Mouse (Mus musculus): ENCODE data around the gene Fmnl3. TPM values are rescaled to one million over a fixed set of nuclear protein-coding genes. Genes with fewer than 3 reads are reported as not detected.

The Fmnl3 gene
- polyA plus RNA-seq, 1 experiment from 2014 or later, result 29.0 TPM

- H3K9ac ChIP-seq, result no peak overlapping the region
- WGBS, result 97% methylated on average over 6 of the region's 6 CpGs
Measured at GRCm38 (mm10) chr15:99325598-99325997, 44.7 kb downstream of the Fmnl3 start.

GRCm38 (mm10) chr15:99324151-99324550 lies 46.1 kb downstream of the Fmnl3 start:
- Histone ChIP-seq H3K4me2 (no peak overlapping the region), H3K9me3 (no peaks in the 10 kb centered on the region), H3K27ac (0 out of 2 replicates have a peak overlapping the region, but pooled peaks have one; percentile 11), H3K9ac (no peak overlapping the region), H3K4me1 (peaks cover 4% of the 10 kb centered on the region), H3K36me3 (peaks cover 96% of the 10 kb centered on the region), H3K27me3 (no peaks in the 10 kb centered on the region), H3K4me3 (no peak overlapping the region)
- ATAC-seq (ENCODE audit: insufficient number of reproducible peaks, insufficient read depth, low FRiP score, low TSS enrichment, low read depth), result no peak
- 86% methylated on average over 9 of the region's 9 CpGs for WGBS

More at GRCm38 (mm10) chr15:99325598-99325997, 44.7 kb downstream of the Fmnl3 start:
- peaks cover 94% of the 10 kb centered on the region for H3K36me3 ChIP-seq
- ATAC-seq (ENCODE audit: insufficient number of reproducible peaks, insufficient read depth, low FRiP score, low TSS enrichment, low read depth), result no peak
- no peak overlapping the region for H3K4me3 ChIP-seq
- H3K27ac ChIP-seq, result no peak overlapping the region
- H3K9me3 ChIP-seq, result no peaks in the 10 kb centered on the region
- no peak overlapping the region for H3K4me2 ChIP-seq
- no peaks in the 10 kb centered on the region for H3K27me3 ChIP-seq
- peaks cover 10% of the 10 kb centered on the region for H3K4me1 ChIP-seq

- Histone ChIP-seq H3K4me3 (no peak overlapping the region), H3K9ac (no peak overlapping the region), H3K27ac (no peak overlapping the region), H3K4me1 (peaks cover 3% of the 10 kb centered on the region; the same call in 1 of the 2 replicates), H3K9me3 (no peaks in the 10 kb centered on the region), H3K27me3 (no peaks in the 10 kb centered on the region), H3K36me3 (peaks cover 98% of the 10 kb centered on the region), H3K4me2 (no peak overlapping the region)
- no peak for ATAC-seq (ENCODE audit: insufficient number of reproducible peaks, insufficient read depth, low FRiP score, low TSS enrichment, low read depth)
- 79% methylated on average over 9 of the region's 9 CpGs for WGBS
Measured at GRCm38 (mm10) chr15:99320978-99321377, 49.3 kb downstream of the Fmnl3 start.

- no peak overlapping the region for H3K4me3 ChIP-seq
- H3K27ac ChIP-seq, result peak overlapping the region; percentile 18
- H3K36me3 ChIP-seq, result peaks cover 98% of the 10 kb centered on the region
- no peaks in the 10 kb centered on the region for H3K27me3 ChIP-seq
- H3K4me1 ChIP-seq, result peaks cover 3% of the 10 kb centered on the region; the same call in 1 of the 2 replicates
- 81% methylated on average over 10 of the region's 10 CpGs for WGBS
- no peak for ATAC-seq (ENCODE audit: insufficient number of reproducible peaks, insufficient read depth, low FRiP score, low TSS enrichment, low read depth)
- H3K4me2 ChIP-seq, result no peak overlapping the region
- H3K9ac ChIP-seq, result no peak overlapping the region
- no peaks in the 10 kb centered on the region for H3K9me3 ChIP-seq
Measured at GRCm38 (mm10) chr15:99320168-99320674, 50.1 kb downstream of the Fmnl3 start.

- Histone ChIP-seq H3K36me3 (peaks cover 98% of the 10 kb centered on the region), H3K27me3 (no peaks in the 10 kb centered on the region), H3K4me1 (peaks cover 3% of the 10 kb centered on the region; the same call in 1 of the 2 replicates), H3K27ac (peak overlapping the region; percentile 18), H3K4me3 (no peak overlapping the region), H3K4me2 (no peak overlapping the region), H3K9ac (no peak overlapping the region), H3K9me3 (no peaks in the 10 kb centered on the region)
- ATAC-seq (ENCODE audit: insufficient number of reproducible peaks, insufficient read depth, low FRiP score, low TSS enrichment, low read depth), result no peak
- WGBS, result 75% methylated on average over 3 of the region's 3 CpGs
Measured at GRCm38 (mm10) chr15:99319411-99319871, 50.8 kb downstream of the Fmnl3 start.

GRCm38 (mm10) chr15:99318861-99319410 lies 51.3 kb downstream of the Fmnl3 start:
- 81% methylated on average over 14 of the region's 14 CpGs for WGBS
- Histone ChIP-seq H3K4me1 (peaks cover 3% of the 10 kb centered on the region; the same call in 1 of the 2 replicates), H3K9ac (no peak overlapping the region), H3K27me3 (no peaks in the 10 kb centered on the region), H3K9me3 (no peaks in the 10 kb centered on the region), H3K4me2 (no peak overlapping the region), H3K36me3 (peaks cover 98% of the 10 kb centered on the region), H3K27ac (peak overlapping the region; percentile 18), H3K4me3 (no peak overlapping the region)
- no peak for ATAC-seq (ENCODE audit: insufficient number of reproducible peaks, insufficient read depth, low FRiP score, low TSS enrichment, low read depth)

GRCm38 (mm10) chr15:99318071-99318470 lies 52.2 kb downstream of the Fmnl3 start:
- H3K27ac ChIP-seq, result peak overlapping the region; percentile 84; the same call in 1 of the 2 replicates
- no peak overlapping the region for H3K4me3 ChIP-seq
- peaks cover 96% of the 10 kb centered on the region for H3K36me3 ChIP-seq
- peaks cover 3% of the 10 kb centered on the region; the same call in 1 of the 2 replicates for H3K4me1 ChIP-seq
- WGBS, result 88% methylated on average over 6 of the region's 6 CpGs
- no peaks in the 10 kb centered on the region for H3K9me3 ChIP-seq
- H3K9ac ChIP-seq, result no peak overlapping the region
- no peak overlapping the region for H3K4me2 ChIP-seq
- no peaks in the 10 kb centered on the region for H3K27me3 ChIP-seq
- ATAC-seq (ENCODE audit: insufficient number of reproducible peaks, insufficient read depth, low FRiP score, low TSS enrichment, low read depth), result no peak

- no peaks in the 10 kb centered on the region for H3K9me3 ChIP-seq
- WGBS, result 75% methylated on average over 2 of the region's 2 CpGs
- H3K36me3 ChIP-seq, result peaks cover 96% of the 10 kb centered on the region
Measured at GRCm38 (mm10) chr15:99317267-99317651, 53.0 kb downstream of the Fmnl3 start.

GRCm38 (mm10) chr15:99316314-99317266 lies 53.7 kb downstream of the Fmnl3 start:
- no peaks in the 10 kb centered on the region for H3K9me3 ChIP-seq
- peaks cover 3% of the 10 kb centered on the region; the same call in 1 of the 2 replicates for H3K4me1 ChIP-seq
- no peak for ATAC-seq (ENCODE audit: insufficient number of reproducible peaks, insufficient read depth, low FRiP score, low TSS enrichment, low read depth)
- H3K4me3 ChIP-seq, result no peak overlapping the region
- WGBS, result 72% methylated on average over 16 of the region's 16 CpGs
- H3K4me2 ChIP-seq, result no peak overlapping the region
- peaks cover 96% of the 10 kb centered on the region for H3K36me3 ChIP-seq
- H3K27ac ChIP-seq, result peak overlapping the region; percentile 84
- no peaks in the 10 kb centered on the region for H3K27me3 ChIP-seq
- H3K9ac ChIP-seq, result peak overlapping the region; percentile 60

More at GRCm38 (mm10) chr15:99317267-99317651, 53.0 kb downstream of the Fmnl3 start:
- no peak overlapping the region for H3K4me3 ChIP-seq
- H3K27me3 ChIP-seq, result no peaks in the 10 kb centered on the region
- H3K27ac ChIP-seq, result peak overlapping the region; percentile 84
- no peak for ATAC-seq (ENCODE audit: insufficient number of reproducible peaks, insufficient read depth, low FRiP score, low TSS enrichment, low read depth)
- H3K4me1 ChIP-seq, result peaks cover 3% of the 10 kb centered on the region; the same call in 1 of the 2 replicates
- no peak overlapping the region for H3K9ac ChIP-seq
- H3K4me2 ChIP-seq, result no peak overlapping the region

- Histone ChIP-seq H3K27ac (no peak overlapping the region; the same call in 1 of the 2 replicates), H3K9ac (no peak overlapping the region), H3K9me3 (no peaks in the 10 kb centered on the region), H3K36me3 (peaks cover 94% of the 10 kb centered on the region), H3K27me3 (no peaks in the 10 kb centered on the region), H3K4me1 (no peaks in the 10 kb centered on the region), H3K4me2 (no peak overlapping the region), H3K4me3 (no peak overlapping the region)
- 0 out of 2 replicates have a peak, but pooled peaks have one; percentile 15 for ATAC-seq (ENCODE audit: insufficient number of reproducible peaks, insufficient read depth, low FRiP score, low TSS enrichment, low read depth)
- WGBS, result 85% methylated on average over 16 of the region's 16 CpGs
Measured at GRCm38 (mm10) chr15:99314891-99315290, 55.4 kb downstream of the Fmnl3 start.

GRCm38 (mm10) chr15:99310617-99311016 lies 59.7 kb downstream of the Fmnl3 start:
- ATAC-seq (ENCODE audit: insufficient number of reproducible peaks, insufficient read depth, low FRiP score, low TSS enrichment, low read depth), result no peak
- Histone ChIP-seq H3K4me1 (no peaks in the 10 kb centered on the region), H3K4me2 (no peak overlapping the region), H3K9me3 (no peaks in the 10 kb centered on the region), H3K27ac (no peak overlapping the region), H3K27me3 (no peaks in the 10 kb centered on the region), H3K36me3 (peaks cover 97% of the 10 kb centered on the region), H3K4me3 (no peak overlapping the region), H3K9ac (no peak overlapping the region)
- 94% methylated on average over 5 of the region's 5 CpGs for WGBS
